Mouse (Mus musculus): Measurements from ENCODE around the gene Myt1l.

DNA sequence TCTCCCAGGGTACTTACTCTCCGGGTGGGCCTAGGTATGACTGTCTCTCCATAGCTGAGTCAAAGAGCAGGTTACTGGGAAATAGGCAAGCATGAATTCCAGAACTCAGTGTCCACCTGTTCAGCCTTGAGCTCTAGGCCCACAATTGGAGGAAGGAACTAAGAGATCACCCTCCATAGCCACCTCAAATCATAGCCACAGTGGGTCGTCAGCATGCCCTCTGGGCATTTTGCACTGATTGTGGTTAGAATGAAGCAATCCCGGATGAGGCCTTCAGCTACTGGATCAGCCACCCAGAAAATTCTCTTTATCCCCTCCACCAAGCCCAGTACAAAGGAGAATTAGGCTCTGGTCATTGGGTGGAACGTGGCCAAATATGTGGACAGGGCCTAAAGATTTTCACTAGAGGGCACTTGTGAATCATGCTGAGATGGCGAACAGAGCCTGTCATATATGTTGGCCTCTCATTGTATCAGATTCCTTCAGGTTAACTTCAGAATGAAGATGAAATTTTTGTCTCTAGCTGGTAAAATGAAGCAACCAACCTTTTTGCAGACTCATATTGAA, 267.0 kb downstream of the Myt1l start:
- TF ChIP-seq CTCF (IDR thresholded peaks at IDR 0.05; ENCODE audit: borderline replicate concordance, extremely low read depth, insufficient read depth, insufficient read length) (no peak), POLR2A (IDR thresholded peaks at IDR 0.05; ENCODE audit: borderline replicate concordance, extremely low read depth, insufficient read depth, insufficient read length, poor library complexity, severe bottlenecking) (no peak)

Data from brain, embryonic 14.5 days (tissue).